Mouse (Mus musculus) forebrain, embryonic 11.5 days (tissue): ENCODE measurements at regions not wholly inside any gene's neighbourhood (a gene's known extent, or its start where the extent isn't known, plus 50 kb on each side); places are given as distances from the start of the nearest gene placed in this dataset.

ENCODE experiments used
- ATAC-seq: fragments of 200-750 bp; cut with Nextera tagmentation; replicated peaks from 2 replicates; pipeline ENCODE4 v1.8.0; 2017; ENCODE audit warnings: moderate TSS enrichment; ENCODE audit not compliant: low FRiP score
- DNase-seq: peaks from one replicate; pipeline ENCODE4 v3.0.0-alpha.2; 2017; ENCODE audit warnings: low spot score
- H3K27ac ChIP-seq: fragments of 300-500 bp; sonication (generic); 2 replicates; pipeline ENCODE4 v1.5.1; 2014; ENCODE audit warnings: low read depth, low read length
- H3K27me3 ChIP-seq: fragments of 300-500 bp; sonication (generic); 2 replicates; pipeline ENCODE4 v1.6.1; 2014; ENCODE audit warnings: mild to moderate bottlenecking, low read length, mixed read lengths; ENCODE audit not compliant: control insufficient read depth, insufficient read depth
- H3K36me3 ChIP-seq: fragments of 300-500 bp; sonication (generic); 2 replicates; pipeline ENCODE4 v1.6.1; 2014; ENCODE audit warnings: mild to moderate bottlenecking, low read length, moderate library complexity, mixed read lengths; ENCODE audit not compliant: control insufficient read depth, insufficient read depth
- H3K4me1 ChIP-seq: fragments of 300-500 bp; sonication (generic); replicated peaks from 2 replicates; pipeline ENCODE4 v1.6.1; 2014; ENCODE audit warnings: low read length, mixed read lengths; ENCODE audit not compliant: control insufficient read depth, insufficient read depth
- H3K4me2 ChIP-seq: fragments of 300-500 bp; sonication (generic); 2 replicates; pipeline ENCODE4 v1.6.1; 2014; ENCODE audit warnings: low read depth, mild to moderate bottlenecking, low read length, moderate library complexity, mixed read lengths; ENCODE audit not compliant: severe bottlenecking
- H3K4me3 ChIP-seq: fragments of 300-500 bp; sonication (generic); 2 replicates; pipeline ENCODE4 v1.5.1; 2014; ENCODE audit warnings: low read depth, low read length
- H3K9ac ChIP-seq: fragments of 300-500 bp; sonication (generic); 2 replicates; pipeline ENCODE4 v1.6.1; 2014; ENCODE audit warnings: low read length
- H3K9me3 ChIP-seq: fragments of 300-500 bp; sonication (generic); 2 replicates; pipeline ENCODE4 v1.6.1; 2016; ENCODE audit warnings: low read length, mixed read lengths; ENCODE audit not compliant: control insufficient read depth
- WGBS: fragments of 180-500 bp; shearing (Covaris S2); extraction: QIAGEN DNeasy Blood & Tissue Kit; methylation state at CpG from one replicate; pipeline ENCODE4 v1.1.7; 2014; 5-methylcytosine and 5-hydroxymethylcytosine counted together

DNA sequence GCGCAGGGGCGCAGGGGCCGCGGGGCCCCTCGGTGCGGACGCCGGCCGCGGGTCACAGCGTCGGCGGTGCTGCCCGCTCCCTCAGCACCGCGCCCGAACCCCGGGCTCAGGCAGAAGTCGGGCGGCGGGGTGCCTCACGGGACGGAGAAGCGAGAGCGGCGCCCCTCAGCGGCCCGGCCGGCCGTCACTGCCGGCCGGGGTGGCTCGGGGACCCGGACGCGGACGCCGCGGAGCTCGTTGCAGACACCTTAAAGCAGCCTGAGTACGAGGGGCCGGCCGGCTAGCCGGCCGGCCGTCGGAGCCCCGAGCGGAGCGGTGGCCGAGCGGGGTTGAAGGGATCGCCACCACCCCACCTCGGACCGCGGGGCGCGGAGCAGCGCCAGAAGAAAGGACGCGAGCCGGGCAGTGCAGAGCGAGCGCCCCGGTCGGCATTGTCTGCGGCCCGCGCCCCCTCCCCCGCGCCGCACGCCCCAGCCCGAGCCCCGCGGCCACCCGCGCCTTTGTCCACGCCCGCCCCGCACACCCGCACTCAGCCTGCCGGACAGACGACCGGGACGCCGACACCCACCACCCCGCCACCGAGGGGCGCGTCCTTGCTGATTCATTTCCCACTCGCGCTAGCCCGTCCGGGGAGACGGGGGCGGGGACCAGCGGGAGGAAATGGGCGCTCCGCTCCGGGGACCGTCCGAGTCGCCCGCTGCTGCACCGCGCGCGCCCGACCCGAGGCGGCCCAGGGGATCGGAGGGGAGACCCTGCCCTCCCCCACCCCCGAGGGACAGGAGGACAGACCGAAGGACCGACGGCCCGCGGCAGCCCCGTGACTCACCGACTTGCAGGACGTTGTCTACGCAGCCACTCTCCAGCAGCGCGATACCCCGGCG lies 155.4 kb upstream of the Smim15 start:
- Histone ChIP-seq H3K27ac (peak overlapping the region; percentile 90), H3K4me3 (peak overlapping the region; percentile 98), H3K4me1 (peaks cover 6% of the 10 kb centered on the region; the same call in 1 of the 2 replicates), H3K36me3 (no peaks in the 10 kb centered on the region), H3K9ac (peak overlapping the region; percentile 94), H3K9me3 (no peaks in the 10 kb centered on the region), H3K27me3 (no peaks in the 10 kb centered on the region), H3K4me2 (peak overlapping the region; percentile 57)
- peak; percentile 87 for DNase-seq
- peak; percentile 7; the same call in 1 of the 2 replicates for ATAC-seq
- WGBS, result under 1% methylated on average over 96 of the region's 127 CpGs

DNA sequence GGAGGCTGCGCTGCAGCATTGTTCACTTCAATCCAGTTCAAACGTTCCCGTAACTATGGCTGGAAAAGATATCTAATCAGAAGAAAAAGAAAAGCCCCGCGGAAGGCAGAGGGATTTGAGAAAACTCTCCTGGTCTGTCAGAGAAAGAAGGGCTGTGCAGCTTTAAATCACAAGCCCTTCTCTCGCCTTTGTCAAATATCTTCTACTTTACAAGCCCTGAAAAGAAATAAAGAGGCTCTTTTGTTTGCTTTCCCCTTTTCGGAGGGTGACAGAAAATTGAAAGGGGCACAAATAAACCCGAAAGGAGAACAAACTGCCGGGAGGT lies 156.1 kb upstream of the Smim15 start:
- peaks cover 6% of the 10 kb centered on the region; the same call in 1 of the 2 replicates for H3K4me1 ChIP-seq
- peak overlapping the region; percentile 57 for H3K4me2 ChIP-seq
- peak overlapping the region; percentile 98 for H3K4me3 ChIP-seq
- peak overlapping the region; percentile 90 for H3K27ac ChIP-seq
- H3K27me3 ChIP-seq, result no peaks in the 10 kb centered on the region
- peak overlapping the region; percentile 94 for H3K9ac ChIP-seq
- DNase-seq (no peak), ATAC-seq (no peak)
- WGBS, result 1% methylated on average over 9 of the region's 9 CpGs
- no peaks in the 10 kb centered on the region for H3K36me3 ChIP-seq
- H3K9me3 ChIP-seq, result no peaks in the 10 kb centered on the region

DNA sequence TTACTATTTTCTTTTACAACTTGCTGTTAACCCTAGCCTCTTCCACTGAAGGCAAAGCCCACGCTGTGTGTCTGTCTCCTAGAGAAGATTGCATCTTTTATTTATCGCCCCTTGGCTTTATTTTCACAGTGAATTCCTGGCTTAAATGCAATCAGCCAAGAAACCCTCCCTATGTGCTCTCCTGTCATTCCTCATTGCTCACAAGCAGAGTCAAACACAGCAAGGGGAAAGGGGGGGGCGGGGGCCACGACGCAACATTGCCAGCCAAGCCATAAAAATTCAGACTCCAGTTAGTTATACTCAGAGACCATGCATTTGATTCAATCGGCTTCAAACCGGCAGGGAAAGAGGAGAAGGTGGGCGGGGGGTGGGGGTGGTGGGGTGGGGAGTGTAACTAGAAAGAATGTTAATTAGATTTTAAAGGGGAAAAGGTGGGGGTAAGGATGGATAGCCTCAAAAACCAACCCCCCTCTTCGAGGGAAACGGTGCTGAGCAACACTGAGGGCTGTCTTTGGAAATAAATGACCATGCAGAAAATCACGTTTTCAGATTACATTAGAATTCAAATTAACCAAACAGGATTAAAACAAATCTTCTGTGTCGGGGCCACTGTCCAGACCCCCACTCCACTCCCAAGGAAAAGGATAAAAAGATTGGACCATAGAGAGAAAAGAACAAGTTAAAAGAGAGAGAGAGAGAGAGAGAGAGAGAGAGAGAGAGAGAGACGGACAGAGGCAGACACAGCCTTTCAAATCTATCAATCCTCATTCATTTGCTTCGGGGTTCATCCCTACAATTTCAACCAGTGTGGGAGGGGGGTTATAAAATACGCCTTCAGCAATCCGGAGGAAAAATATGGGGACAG lies 156.6 kb upstream of the Smim15 start:
- Histone ChIP-seq H3K4me3 (peak overlapping the region; percentile 98), H3K9me3 (no peaks in the 10 kb centered on the region), H3K4me2 (peak overlapping the region; percentile 57), H3K27ac (peak overlapping the region; percentile 90), H3K36me3 (no peaks in the 10 kb centered on the region), H3K9ac (peak overlapping the region; percentile 94), H3K4me1 (peaks cover 6% of the 10 kb centered on the region; the same call in 1 of the 2 replicates), H3K27me3 (no peaks in the 10 kb centered on the region)
- DNase-seq (peak; percentile 72), ATAC-seq (no peak)
- under 1% methylated on average over 16 of the region's 16 CpGs for WGBS

DNA sequence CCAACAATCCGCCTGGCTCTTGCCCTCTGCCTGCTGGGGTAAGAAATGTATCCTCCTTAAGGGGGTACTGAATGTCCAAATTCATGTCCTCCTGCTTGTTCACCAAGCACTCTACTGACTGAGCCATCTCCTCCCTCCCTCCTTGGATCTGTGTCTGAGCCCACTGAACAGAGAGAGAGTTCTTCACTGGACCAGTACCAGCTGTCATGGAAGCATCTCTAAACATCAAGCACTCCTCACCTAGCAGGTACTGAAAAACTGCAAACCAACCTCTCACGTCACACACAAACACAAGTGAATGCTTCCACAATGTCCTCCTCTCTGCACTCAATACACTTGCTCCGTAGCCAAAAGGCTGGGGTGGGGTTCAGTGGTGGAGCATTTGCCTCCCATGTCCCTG lies 159.4 kb upstream of the Smim15 start:
- no peaks in the 10 kb centered on the region for H3K27me3 ChIP-seq
- H3K4me1 ChIP-seq, result peaks cover 2% of the 10 kb centered on the region; the same call in 1 of the 2 replicates
- H3K27ac ChIP-seq, result no peak overlapping the region
- H3K4me3 ChIP-seq, result no peak overlapping the region
- DNase-seq, result no peak
- no peak for ATAC-seq
- no peaks in the 10 kb centered on the region for H3K36me3 ChIP-seq
- no peak overlapping the region for H3K4me2 ChIP-seq
- no peaks in the 10 kb centered on the region for H3K9me3 ChIP-seq
- 88% methylated on average over 3 of the region's 3 CpGs for WGBS
- H3K9ac ChIP-seq, result no peak overlapping the region

GRCm38 (mm10) chr13:107882337-107882736 lies 161.9 kb upstream of the Smim15 start:
- H3K4me1 ChIP-seq, result peaks cover 2% of the 10 kb centered on the region; the same call in 1 of the 2 replicates
- no peak overlapping the region for H3K9ac ChIP-seq
- no peak overlapping the region for H3K4me2 ChIP-seq
- DNase-seq (no peak), ATAC-seq (no peak)
- 85% methylated on average over 5 of the region's 5 CpGs for WGBS
- no peaks in the 10 kb centered on the region for H3K36me3 ChIP-seq
- no peaks in the 10 kb centered on the region for H3K9me3 ChIP-seq
- H3K27ac ChIP-seq, result no peak overlapping the region
- H3K4me3 ChIP-seq, result no peak overlapping the region
- no peaks in the 10 kb centered on the region for H3K27me3 ChIP-seq

- ATAC-seq (no peak), DNase-seq (no peak)
- Histone ChIP-seq H3K27me3 (no peaks in the 10 kb centered on the region), H3K9me3 (no peaks in the 10 kb centered on the region), H3K36me3 (no peaks in the 10 kb centered on the region), H3K27ac (no peak overlapping the region), H3K9ac (no peak overlapping the region), H3K4me3 (no peak overlapping the region), H3K4me1 (0 out of 2 replicates have a peak, but pooled peaks cover 2% of the 10 kb centered on the region), H3K4me2 (no peak overlapping the region)
- WGBS, result 95% methylated on average over 2 of the region's 2 CpGs
Observed at GRCm38 (mm10) chr13:107880551-107880950, 163.7 kb upstream of the Smim15 start.

GRCm38 (mm10) chr13:107879535-107879934 lies 164.7 kb upstream of the Smim15 start:
- ATAC-seq, result no peak
- no peak for DNase-seq
- H3K9ac ChIP-seq, result no peak overlapping the region
- H3K27me3 ChIP-seq, result no peaks in the 10 kb centered on the region
- no peaks in the 10 kb centered on the region for H3K36me3 ChIP-seq
- 0 out of 2 replicates have a peak, but pooled peaks cover 2% of the 10 kb centered on the region for H3K4me1 ChIP-seq
- WGBS, result 92% methylated on average over 7 of the region's 8 CpGs
- no peak overlapping the region for H3K4me2 ChIP-seq
- H3K9me3 ChIP-seq, result no peaks in the 10 kb centered on the region
- H3K27ac ChIP-seq, result no peak overlapping the region
- no peak overlapping the region for H3K4me3 ChIP-seq

DNA sequence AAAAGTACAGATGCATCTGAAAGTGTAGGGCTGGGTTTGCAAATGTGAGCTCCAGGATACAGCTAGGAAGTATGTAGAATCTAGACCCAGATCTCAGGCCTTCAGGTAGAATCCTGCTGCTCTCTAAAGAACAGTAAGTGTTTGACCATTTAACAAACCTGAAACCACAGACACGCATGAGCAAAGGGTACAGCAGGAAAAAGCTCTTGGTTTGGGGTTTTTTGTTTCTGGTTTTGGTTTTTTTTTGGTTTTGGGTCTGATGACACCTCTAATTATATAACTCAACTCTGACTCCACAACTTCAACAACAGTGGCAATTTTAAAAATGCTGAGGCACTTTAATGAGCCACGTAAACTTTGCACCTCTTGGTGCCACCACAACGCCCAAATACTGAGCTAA lies 165.3 kb upstream of the Smim15 start:
- H3K4me1 ChIP-seq, result no peaks in the 10 kb centered on the region
- no peaks in the 10 kb centered on the region for H3K9me3 ChIP-seq
- H3K4me2 ChIP-seq, result no peak overlapping the region
- no peak overlapping the region for H3K9ac ChIP-seq
- no peaks in the 10 kb centered on the region for H3K36me3 ChIP-seq
- WGBS, result 95% methylated on average over 3 of the region's 3 CpGs
- no peaks in the 10 kb centered on the region for H3K27me3 ChIP-seq
- no peak overlapping the region for H3K4me3 ChIP-seq
- H3K27ac ChIP-seq, result no peak overlapping the region
- DNase-seq (no peak), ATAC-seq (no peak)
